17 mouse cellular contexts compared by ENCODE assay signal in the genomic region with DNA sequence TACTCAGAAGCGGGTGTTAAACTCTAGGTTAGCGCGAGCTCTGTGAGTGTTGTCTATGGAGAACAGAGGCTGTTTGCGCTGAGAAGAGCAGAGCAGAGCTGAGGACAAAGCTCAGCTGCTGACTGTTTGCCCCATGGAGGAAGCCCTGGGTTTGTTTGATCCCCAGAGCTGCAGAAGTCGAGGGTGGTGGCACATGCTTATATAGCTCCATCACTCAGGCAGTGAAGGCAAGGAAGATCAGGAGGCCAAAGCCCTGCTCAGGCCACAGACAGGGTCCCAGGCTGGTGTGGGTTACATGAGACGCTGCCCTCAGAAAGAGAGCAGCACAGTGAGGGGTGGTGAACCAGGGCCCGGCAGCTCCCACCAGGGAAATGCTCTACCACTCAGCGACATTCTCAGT. TPM values are rescaled to one million over a fixed set of nuclear protein-coding genes. Genes with fewer than 3 reads are reported as not detected.
A peak's percentile ranks its signal among the peaks of the same experiment; 100 is the strongest.
DNase-seq lines count a peak whose midpoint lies in the region; ATAC-seq and TF ChIP-seq lines count a peak whose summit lies in the region.
"Had no signal": no experiment of that assay in that cellular context is flagged by ENCODE, and none has a peak within 500 bp of the region (broad histone marks: within the 10 kb centered on the region; RNA-seq: fewer than 3 reads in every experiment).

No protein-coding gene starts in this region.

- no peak for TF ChIP-seq CTCF in bone marrow, adult 2 months (IDR thresholded peaks at IDR 0.05; ENCODE audit: control insufficient read depth, insufficient read depth, low read length)
- TF ChIP-seq CTCF in thymus, adult 2 months (IDR thresholded peaks at IDR 0.05; ENCODE audit: borderline replicate concordance, control insufficient read depth, extremely low read depth, insufficient read depth, low read length, poor library complexity): 0 out of 2 replicates have a peak, but pooled peaks have one; percentile 41

- no peaks in the 10 kb centered on the region for H3K27me3 ChIP-seq in forebrain, embryonic 16.5 days (replicated peaks; ENCODE audit: control insufficient read depth, insufficient read depth, low read length)
- H3K27me3 ChIP-seq in forebrain, embryonic 12.5 days: no peaks in the 10 kb centered on the region
- no peaks in the 10 kb centered on the region for H3K27me3 ChIP-seq in kidney, embryonic 16.5 days (ENCODE audit: insufficient read depth, low read length)
- H3K27me3 ChIP-seq in thymus, adult 2 months (ENCODE audit: control insufficient read depth, insufficient read depth, low read length): no peaks in the 10 kb centered on the region
- H3K27me3 ChIP-seq: heart, embryonic 12.5 days; midbrain, embryonic 12.5 days; neural tube, embryonic 12.5 days; Patski had no signal

- 68% methylated on average over 8 of the region's 8 CpGs for WGBS in forebrain, embryonic 16.5 days
- WGBS in forebrain, embryonic 12.5 days: 78% methylated on average over 8 of the region's 8 CpGs
- WGBS in kidney, embryonic 16.5 days: 66% methylated on average over 8 of the region's 8 CpGs
- 42% methylated on average over 8 of the region's 8 CpGs for WGBS in bone marrow, adult 2 months
- WGBS in thymus, adult 2 months: 18% methylated on average over 8 of the region's 8 CpGs

- peaks cover 15% of the 10 kb centered on the region for H3K4me1 ChIP-seq in forebrain, embryonic 16.5 days (replicated peaks; ENCODE audit: control insufficient read depth, insufficient read depth, low read length)
- H3K4me1 ChIP-seq in forebrain, embryonic 12.5 days: no peaks in the 10 kb centered on the region; the same call in 1 of the 2 replicates
- H3K4me1 ChIP-seq in kidney, embryonic 16.5 days (ENCODE audit: insufficient read depth, low read length): no peaks in the 10 kb centered on the region
- H3K4me1 ChIP-seq in bone marrow, adult 2 months (ENCODE audit: control insufficient read depth, insufficient read depth, low read length): peaks cover 4% of the 10 kb centered on the region
- peaks cover 16% of the 10 kb centered on the region for H3K4me1 ChIP-seq in thymus, adult 2 months (replicated peaks; ENCODE audit: control insufficient read depth, insufficient read depth, low read length)
- H3K4me1 ChIP-seq: midbrain, embryonic 12.5 days; neural tube, embryonic 12.5 days had no signal

- ATAC-seq in forebrain, embryonic 16.5 days: peak; percentile 41
- no peak for ATAC-seq in forebrain, embryonic 12.5 days (ENCODE audit: low FRiP score)
- ATAC-seq in kidney, embryonic 16.5 days (ENCODE audit: low FRiP score, low TSS enrichment): 0 out of 2 replicates have a peak, but pooled peaks have one; percentile 37
- ATAC-seq: intestine, postnatal 0 days; Patski had no signal

- H3K36me3 ChIP-seq in forebrain, embryonic 16.5 days (ENCODE audit: control insufficient read depth, insufficient read depth): peaks cover 4% of the 10 kb centered on the region
- H3K36me3 ChIP-seq in forebrain, embryonic 12.5 days (replicated peaks): 0 out of 2 replicates have a peak, but pooled peaks cover 3% of the 10 kb centered on the region
- peaks cover 33% of the 10 kb centered on the region; the same call in 1 of the 2 replicates for H3K36me3 ChIP-seq in kidney, embryonic 16.5 days (ENCODE audit: insufficient read depth, low read length)
- no peaks in the 10 kb centered on the region for H3K36me3 ChIP-seq in thymus, adult 2 months (ENCODE audit: control insufficient read depth, insufficient read depth, low read length)

- no peak overlapping the region for H3K4me2 ChIP-seq in forebrain, embryonic 16.5 days (ENCODE audit: low read length)
- H3K4me2 ChIP-seq in forebrain, embryonic 12.5 days: no peak overlapping the region
- no peak overlapping the region for H3K4me2 ChIP-seq in kidney, embryonic 16.5 days (replicated peaks; ENCODE audit: low read depth, low read length)
- H3K4me2 ChIP-seq: heart, embryonic 12.5 days; midbrain, embryonic 12.5 days; neural tube, embryonic 12.5 days had no signal

- H3K4me3 ChIP-seq in forebrain, embryonic 16.5 days (replicated peaks; ENCODE audit: low read length): no peak overlapping the region
- no peak overlapping the region for H3K4me3 ChIP-seq in forebrain, embryonic 12.5 days (replicated peaks)
- H3K4me3 ChIP-seq in kidney, embryonic 16.5 days (ENCODE audit: low read length): no peak overlapping the region
- H3K4me3 ChIP-seq in bone marrow, adult 2 months (replicated peaks; ENCODE audit: control insufficient read depth, low read depth, low read length): no peak overlapping the region
- no peak overlapping the region for H3K4me3 ChIP-seq in thymus, adult 2 months (ENCODE audit: control insufficient read depth, insufficient read depth, low read length)
- H3K4me3 ChIP-seq: heart, embryonic 12.5 days; midbrain, embryonic 12.5 days; neural tube, embryonic 12.5 days had no signal

- peak overlapping the region; percentile 28; the same call in 1 of the 2 replicates for H3K27ac ChIP-seq in forebrain, embryonic 16.5 days (ENCODE audit: low read length)
- H3K27ac ChIP-seq in forebrain, embryonic 12.5 days: no peak overlapping the region
- no peak overlapping the region for H3K27ac ChIP-seq in kidney, embryonic 16.5 days (ENCODE audit: low read length)
- H3K27ac ChIP-seq in bone marrow, adult 2 months (ENCODE audit: control insufficient read depth, insufficient read depth, low read depth, low read length, poor library complexity): 0 out of 2 replicates have a peak overlapping the region, but pooled peaks have one; percentile 1
- H3K27ac ChIP-seq in thymus, adult 2 months (ENCODE audit: control insufficient read depth, insufficient read depth, low read length): peak overlapping the region; percentile 71
- H3K27ac ChIP-seq: midbrain, embryonic 12.5 days; neural tube, embryonic 12.5 days had no signal

- H3K9me3 ChIP-seq in forebrain, embryonic 16.5 days (ENCODE audit: control insufficient read depth, low read length): no peaks in the 10 kb centered on the region
- no peaks in the 10 kb centered on the region for H3K9me3 ChIP-seq in forebrain, embryonic 12.5 days
- no peaks in the 10 kb centered on the region for H3K9me3 ChIP-seq in kidney, embryonic 16.5 days (ENCODE audit: low read length)
- H3K9me3 ChIP-seq: heart, embryonic 12.5 days; midbrain, embryonic 12.5 days; neural tube, embryonic 12.5 days had no signal

- H3K9ac ChIP-seq in forebrain, embryonic 16.5 days (replicated peaks; ENCODE audit: low read depth, low read length): no peak overlapping the region
- no peak overlapping the region for H3K9ac ChIP-seq in forebrain, embryonic 12.5 days
- no peak overlapping the region for H3K9ac ChIP-seq in kidney, embryonic 16.5 days (replicated peaks; ENCODE audit: low read length)
- H3K9ac ChIP-seq: heart, embryonic 12.5 days; midbrain, embryonic 12.5 days; neural tube, embryonic 12.5 days had no signal

- no peak for DNase-seq in kidney, postnatal 25 days
- DNase-seq in thymus, adult 2 months: peak; percentile 35
- no peak for DNase-seq in urinary bladder, postnatal 10 days (ENCODE audit: low spot score)
- DNase-seq in MN1 (ENCODE audit: low spot score): no peak
- DNase-seq: cerebellum, postnatal 36 days; gastrocnemius, postnatal 14 days; lung, postnatal 36 days; right cerebral cortex, postnatal 4 days had no signal

- TF ChIP-seq POLR2A in bone marrow, adult 2 months (IDR thresholded peaks at IDR 0.05; ENCODE audit: borderline replicate concordance, control insufficient read depth, low read depth, low read length): no peak
- no peak for TF ChIP-seq POLR2A in thymus, adult 2 months (IDR thresholded peaks at IDR 0.05; ENCODE audit: control insufficient read depth, extremely low read depth, insufficient read depth, low read length, poor library complexity)

RNA-seq across cellular contexts. Expression of a gene that starts 38.4 kb away (rescaled TPM):
- polyA plus RNA-seq in forebrain, embryonic 16.5 days (2015; fragmentation: Nextera tagmentation; extraction: Ambion mirVana): not detected in 2 replicates
- 0.15 TPM in 1 of 2 replicates, not detected in the other for polyA plus RNA-seq in forebrain, embryonic 12.5 days (2016; fragmentation: Nextera tagmentation; extraction: Ambion mirVana)
- 0.91 and 0.94 TPM in 2 replicates for polyA plus RNA-seq in kidney, embryonic 16.5 days (2015; fragmentation: Nextera tagmentation; extraction: Ambion mirVana)
- 1.6 TPM in 2 replicates for polyA plus RNA-seq in bone marrow, adult 2 months (2011; ENCODE audit: insufficient read depth, insufficient read length, low replicate concordance, missing spikeins)
- polyA plus RNA-seq in thymus, adult 2 months (2012; rRNA removed): 60.5 and 60.7 TPM in 2 replicates
- polyA plus RNA-seq: neural tube, embryonic 12.5 days had no signal

Comparison
In these comparisons a context has a peak if more than half of its experiments do, and no peak if none do; other contexts are left out.
1. H3K27ac ChIP-seq: peak in forebrain, embryonic 16.5 days (single experiment), bone marrow, adult 2 months (single experiment) and thymus, adult 2 months (single experiment); none in forebrain, embryonic 12.5 days (single experiment) and kidney, embryonic 16.5 days (single experiment).
2. RNA of a gene that starts 38.4 kb away (polyA plus RNA-seq): 60.5 to 60.7 TPM in thymus, adult 2 months; 1.6 TPM in bone marrow, adult 2 months, 0.91 to 0.94 TPM in kidney, embryonic 16.5 days, 0.15 TPM in forebrain, embryonic 12.5 days and not detected in forebrain, embryonic 16.5 days; every median in the first group is over 10 times any median in the second.